Mouse (Mus musculus) mature B cell (primary cell): ENCODE measurements around the gene Smim4.

Experiments used
- in situ Hi-C: fragments of 300-500 bp; cut with MboI; formaldehyde crosslinking; loops from 2 replicates; pipeline ENCODE4 v1.14.3; 2019

Smim4 gene

DNA sequence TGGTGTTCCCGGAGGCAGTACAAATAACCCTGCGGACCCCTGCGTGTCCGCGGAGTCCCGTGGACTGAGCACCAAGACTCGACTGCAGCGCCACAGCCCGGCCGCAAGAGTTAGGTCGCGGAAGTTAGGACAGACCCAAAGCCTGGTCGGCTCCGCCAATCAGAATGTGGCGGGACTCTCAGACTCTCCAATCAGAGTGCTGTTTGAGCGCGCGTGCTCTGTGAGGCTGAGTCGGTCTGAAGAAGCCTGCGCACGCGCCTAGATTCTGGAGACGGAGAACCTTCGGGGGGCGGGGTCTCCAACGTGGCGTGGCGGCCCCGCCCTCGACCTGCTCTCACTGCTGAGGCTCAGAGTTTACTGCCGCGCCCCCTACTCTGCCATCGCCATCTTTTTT is at the start of gene Smim4:
Smim4 (minus strand) TSS at position 131 of the 394 bp plus-strand sequence.
- in situ Hi-C loops: no loop called here

DNA sequence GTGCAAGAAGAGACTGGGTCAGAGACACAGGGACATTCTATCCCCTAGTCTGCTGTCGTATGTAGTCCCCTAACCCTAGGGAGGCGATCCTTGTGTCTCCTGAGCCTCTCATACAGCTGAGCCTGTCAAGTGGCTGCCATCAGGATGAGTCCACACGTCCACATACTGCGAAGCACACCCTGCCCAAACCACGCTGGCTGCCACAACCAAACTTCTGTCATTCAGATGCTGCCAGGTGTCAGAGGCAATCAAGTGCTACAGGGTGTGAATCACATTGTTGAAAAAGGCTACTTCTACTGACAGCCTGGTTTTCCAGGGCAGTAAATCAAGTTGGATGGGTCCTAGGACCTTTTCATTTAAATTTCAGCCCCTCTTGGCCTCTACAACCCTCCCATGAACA is 49.0 kb upstream of the Smim4 start:
- in situ Hi-C loops: no loop called here

DNA sequence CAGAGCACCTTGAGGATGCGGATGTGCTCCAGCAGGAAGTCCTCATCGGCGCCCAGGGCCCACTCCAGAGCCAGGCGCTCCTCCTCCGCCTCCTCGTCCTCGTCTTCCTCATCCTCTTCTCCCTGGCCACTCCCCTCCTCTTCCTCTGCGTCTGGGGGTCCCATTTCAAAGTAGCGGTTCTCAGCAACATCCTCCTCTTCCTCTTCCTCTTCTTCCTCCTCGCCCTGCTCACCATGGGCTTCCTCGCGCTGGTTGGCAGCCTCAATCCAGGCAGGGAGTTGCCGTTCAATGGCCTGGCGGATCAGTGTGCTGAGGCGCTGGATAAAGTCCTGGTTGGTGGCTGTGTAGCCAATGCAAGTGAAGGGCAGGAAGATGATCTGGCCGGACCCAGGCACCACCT is 48.5 kb upstream of the Smim4 start:
- in situ Hi-C loops: no loop called here

DNA sequence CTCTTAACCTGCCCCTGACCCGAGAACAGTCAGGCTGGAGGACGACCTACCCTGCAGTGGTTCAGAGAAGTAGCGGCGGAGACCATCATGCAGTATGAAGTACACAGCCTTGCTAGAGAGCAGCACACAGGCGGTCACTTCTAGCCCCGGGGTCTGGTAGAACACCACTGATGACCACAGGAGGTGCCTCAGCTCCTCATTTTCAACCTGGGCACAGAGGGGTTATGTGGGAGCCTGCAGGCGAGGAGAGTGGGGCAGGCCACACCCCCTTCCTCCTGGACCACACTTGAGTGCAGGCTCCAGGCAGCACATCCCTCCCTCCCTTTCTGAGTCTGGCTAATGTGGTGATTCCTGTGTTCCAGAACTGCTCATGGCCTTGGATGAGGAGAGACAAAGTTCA is 44.8 kb upstream of the Smim4 start:
- in situ Hi-C loops: no loop called here

DNA sequence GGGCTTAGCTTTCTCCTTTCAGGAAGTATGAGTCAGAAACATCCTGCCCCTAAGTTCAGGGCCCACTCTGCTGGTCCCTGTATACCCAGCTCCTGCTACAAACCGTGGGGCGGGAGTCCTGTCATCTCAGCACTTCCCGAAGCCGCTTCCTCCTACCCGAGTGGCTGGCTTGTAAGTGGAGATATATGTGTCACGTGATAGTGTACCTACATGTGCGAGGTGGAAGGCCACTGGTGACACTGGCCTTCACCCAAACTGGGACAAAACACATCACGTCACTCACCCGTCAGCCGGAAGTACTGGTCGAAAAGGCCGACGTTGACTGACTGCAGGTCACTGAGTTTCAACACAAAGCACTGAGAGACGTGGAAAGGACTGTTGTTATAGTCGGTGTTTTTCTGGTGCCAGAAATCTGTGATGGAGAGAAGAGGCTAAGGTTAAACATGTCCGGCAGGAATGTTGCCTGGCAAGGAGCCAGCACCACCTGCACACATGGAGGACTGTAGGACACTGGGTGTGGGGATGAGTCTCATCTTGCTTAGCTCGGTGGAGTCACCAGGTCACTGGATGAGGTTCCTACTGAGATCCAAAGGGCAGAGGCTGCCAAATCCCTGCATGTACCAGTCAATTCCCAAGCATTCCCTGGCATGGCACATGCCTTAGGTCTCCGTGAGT is 44.2 kb upstream of the Smim4 start:
- in situ Hi-C loops: no loop called here

DNA sequence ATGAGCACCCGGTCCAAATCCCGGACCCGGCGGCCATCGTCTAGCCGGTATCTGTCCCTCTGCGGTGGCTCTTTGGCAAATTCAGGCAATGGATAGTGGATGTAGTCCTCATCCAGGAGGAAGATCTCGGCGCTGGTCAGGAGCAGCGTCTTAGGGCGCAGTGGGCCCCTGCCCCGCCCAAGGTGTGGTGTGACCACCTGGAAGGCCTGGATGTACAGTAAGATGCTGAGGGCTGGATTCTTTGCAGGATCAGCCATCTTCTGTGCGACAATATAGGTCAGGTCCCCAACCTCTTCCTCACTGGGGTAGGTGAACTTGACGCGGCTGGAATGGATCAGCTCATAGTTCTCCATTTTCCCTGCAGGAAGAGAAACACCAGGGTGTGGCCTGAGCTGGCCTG is 43.1 kb upstream of the Smim4 start:
- in situ Hi-C loops: no loop called here

DNA sequence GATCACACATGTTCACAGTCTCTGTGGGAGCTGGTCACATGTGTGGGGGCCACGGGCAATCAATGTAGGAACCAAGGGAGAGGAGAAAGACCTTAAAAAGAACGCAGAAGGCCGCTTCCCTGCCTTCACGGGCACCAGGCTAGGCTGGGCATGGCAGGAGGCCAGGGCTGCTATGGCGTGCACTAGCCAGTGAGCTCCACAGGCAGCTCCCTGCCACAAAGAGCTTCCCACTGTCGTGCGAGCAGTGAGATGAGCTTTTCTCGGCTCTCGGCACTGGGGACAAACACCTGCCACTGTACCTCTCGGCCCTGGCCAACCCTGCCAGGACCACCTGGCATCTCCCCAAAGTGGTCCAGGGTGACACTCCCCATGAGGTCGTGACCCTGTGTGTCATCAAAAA is 42.6 kb upstream of the Smim4 start:
- in situ Hi-C loops: no loop called here

DNA sequence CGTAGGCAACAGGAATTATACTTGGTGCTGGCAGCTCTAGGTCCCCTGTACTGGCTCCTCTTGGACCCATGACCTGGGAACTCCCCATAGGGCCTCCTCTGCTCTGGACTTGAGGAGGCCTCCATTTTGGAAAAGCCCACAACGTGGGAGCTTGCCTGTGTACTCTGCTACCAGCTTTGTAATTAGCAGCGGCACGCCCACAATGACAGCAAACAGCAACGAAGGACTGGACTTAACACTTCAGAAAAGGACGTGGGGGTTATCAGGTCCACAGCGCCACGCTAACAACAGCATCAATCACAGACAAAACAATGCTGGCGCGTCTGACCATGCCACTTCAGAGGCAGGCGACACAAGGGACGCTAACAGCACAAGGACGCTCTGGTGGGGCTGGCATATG is 42.2 kb upstream of the Smim4 start:
- in situ Hi-C loops: no loop called here

DNA sequence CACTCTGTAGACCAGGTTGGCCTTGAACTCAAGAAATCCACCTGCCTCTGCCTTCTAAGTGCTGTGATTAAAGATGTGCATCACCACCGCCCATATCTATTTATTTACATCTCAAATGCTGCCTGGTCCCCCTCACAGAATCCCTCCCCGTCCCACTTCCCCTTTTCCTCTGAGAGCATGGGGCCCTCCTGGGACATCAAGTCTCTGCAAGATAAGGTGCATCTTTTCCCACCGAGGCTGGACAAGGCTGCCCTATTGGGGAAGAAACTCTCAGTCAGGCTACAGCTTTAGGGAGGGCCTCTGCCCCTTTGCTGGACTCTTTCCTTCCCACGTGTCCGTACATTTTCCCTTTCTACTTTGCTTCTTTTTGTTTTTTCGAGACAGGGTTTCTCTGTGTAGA is 40.8 kb upstream of the Smim4 start:
- in situ Hi-C loops: no loop called here

DNA sequence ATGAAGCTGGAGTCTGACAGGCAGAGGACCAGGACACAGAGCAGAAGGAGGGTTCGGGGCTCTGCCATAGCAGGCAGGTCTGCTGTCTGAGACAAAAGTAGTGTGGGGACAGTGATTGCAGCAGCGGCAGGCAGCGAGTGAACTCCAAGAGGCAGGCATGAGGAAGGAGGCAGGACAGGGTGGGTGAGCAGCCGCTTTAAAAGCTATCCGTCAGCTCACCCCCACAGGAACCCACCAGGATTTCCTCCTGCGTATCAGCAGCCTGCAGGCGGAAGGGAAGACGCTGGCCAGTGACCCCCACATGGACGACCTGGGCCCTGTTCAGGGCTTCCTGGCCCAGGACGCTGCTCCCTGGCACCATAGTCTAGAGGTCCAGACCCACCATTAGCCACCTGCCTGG is 39.7 kb upstream of the Smim4 start, which contains the start of gene Stab1:
Stab1 (minus strand) TSS at position 217 of the 400 bp plus-strand sequence.
- in situ Hi-C loops: no loop called here

DNA sequence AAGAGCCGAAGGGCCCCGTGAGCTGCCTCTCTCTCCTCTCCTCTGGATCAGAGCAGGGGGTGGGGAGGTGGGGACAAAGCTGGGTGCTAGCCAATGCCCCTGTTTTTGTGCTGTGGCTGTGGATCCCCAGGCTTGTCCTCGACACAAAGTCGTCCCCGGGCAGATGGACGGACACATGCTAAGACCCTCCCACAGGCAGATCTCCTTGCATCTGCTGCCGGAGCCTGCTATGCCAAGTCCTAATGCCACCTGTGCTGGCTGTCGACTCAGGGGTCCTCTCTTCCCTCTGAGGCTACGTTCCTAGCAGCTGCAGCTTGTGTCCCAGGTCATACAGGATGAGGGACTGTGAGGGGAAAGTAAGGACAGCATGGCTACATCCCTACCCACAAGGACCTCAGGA is 38.1 kb upstream of the Smim4 start:
- in situ Hi-C loops: no loop called here

DNA sequence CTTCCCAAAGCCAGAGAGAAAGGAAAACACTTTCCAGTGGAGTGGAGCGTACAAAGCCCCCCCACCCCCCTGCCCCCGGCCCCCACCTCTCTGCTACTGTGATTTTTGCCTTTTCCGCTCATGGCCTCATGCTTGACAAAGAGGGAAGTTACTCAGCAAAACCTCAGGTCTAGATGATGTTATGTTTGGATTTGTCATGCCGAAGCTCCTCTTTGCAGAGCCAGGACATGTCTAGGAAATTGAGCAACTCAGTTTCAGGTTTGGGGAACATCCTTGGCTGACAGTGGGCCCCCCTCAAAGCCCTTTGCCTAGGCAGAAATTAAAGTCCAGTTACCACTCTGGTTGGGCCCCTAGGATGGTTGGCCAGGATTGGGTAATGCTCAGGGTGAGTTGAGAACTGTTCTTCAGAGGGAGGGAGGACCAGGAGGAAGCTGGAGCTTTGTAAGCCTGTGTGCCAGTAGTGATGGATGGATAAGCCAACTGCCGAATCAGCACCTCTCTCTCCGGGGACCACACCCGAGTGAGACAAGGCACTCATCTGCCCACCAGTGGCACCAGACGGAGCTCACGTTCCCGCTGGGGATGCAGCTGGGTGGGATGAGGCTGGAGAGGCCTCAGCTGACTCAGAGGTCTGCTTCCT is 37.4 kb upstream of the Smim4 start:
- in situ Hi-C loops: no loop called here

DNA sequence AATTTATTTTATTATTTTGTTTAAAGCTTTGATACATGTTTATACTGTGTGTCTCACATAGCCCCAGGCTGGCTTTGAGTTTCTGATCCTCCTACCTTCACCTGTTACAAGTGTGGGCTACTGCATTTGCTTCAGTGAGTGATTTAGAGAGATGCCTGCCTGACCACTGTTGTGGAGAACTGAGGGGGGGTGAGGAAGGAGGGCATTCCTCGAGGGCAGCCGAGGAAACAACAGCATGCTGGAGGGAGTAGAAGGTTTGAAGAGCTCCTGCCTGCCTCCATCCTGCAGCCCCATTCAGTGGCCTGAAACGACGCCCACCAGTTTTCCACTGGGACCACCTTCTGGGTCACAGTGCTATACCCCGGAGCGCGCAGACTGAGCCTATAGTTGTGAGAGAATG is 36.7 kb upstream of the Smim4 start:
- in situ Hi-C loops: no loop called here

DNA sequence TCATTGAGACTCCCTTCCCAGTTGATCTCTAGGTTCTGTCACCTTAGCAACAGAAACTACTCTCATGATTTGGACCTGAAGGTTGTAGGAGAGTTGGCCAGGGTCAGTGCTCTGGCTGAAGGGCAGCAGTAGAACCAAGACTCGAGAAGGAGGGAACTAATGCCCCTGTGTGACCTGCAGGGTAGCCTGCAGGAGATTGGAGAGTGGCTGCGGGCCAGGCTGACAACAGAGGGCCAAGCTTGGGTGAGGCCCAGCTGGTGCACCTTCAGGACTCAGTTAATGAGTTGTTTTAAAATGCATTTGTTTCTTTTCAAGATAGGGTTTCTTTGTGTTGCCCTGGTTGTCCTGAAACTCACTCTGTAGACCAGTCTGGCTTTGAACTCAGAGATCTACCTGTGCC is 36.3 kb upstream of the Smim4 start:
- in situ Hi-C loops: no loop called here

DNA sequence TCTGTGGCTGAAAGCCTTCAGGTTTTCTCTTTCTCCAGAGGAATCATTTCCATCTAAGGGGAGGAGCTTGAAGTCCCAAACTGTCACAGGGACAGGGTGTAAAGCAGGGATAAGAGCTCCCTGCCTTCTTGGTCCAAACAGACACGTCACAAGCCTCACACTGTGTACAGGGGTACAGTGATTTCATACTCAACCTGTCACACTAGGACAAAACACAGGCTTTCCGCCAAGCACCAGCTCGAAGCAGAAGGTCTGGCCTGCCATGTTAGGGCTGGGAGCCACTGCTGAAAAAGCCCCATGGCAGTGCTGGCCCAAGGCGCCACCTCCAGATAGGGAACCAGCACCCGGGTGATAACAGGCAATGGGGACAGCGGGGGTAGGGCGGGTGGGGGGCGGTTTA is 35.3 kb upstream of the Smim4 start:
- in situ Hi-C loops: no loop called here

DNA sequence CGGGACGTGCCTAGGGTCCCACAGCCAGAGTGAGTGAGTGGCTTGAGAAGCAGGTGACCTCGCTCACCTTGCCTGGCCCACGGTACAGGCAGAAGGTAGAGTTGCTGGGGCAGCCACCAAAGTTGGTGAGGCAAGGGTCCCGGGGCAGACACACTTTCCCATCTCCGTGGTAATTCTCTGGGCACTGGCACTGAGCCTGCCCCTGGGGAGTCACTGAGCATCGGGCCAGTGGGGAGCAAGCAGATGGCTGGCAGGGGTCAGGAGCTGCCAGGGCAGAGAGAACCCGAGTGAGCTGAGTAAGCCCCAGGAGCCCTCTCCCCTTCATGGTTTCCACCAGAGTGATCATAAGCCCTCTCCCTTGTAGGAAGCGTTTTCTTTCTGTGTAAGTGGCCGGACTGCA is 32.9 kb upstream of the Smim4 start:
- in situ Hi-C loops: no loop called here

DNA sequence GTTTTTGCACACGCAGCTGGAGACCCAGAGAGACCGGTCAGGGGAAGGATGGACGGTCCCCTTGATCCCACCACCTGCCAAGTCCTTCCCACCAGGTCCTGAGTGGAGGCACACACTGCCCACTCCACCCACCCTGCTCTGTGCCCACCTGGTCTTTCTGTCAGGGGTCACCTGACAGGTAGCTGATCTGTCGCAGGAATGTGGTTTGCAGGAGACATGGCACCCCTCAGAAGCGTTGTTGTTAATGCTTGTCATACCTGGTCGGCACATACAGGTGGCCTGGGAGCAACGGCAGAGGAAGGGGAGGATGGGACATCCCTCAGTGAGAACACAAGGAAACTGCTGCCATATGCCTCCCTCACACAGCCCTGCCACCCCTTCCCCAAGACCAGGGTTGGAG is 32.4 kb upstream of the Smim4 start:
- in situ Hi-C loops: no loop called here

DNA sequence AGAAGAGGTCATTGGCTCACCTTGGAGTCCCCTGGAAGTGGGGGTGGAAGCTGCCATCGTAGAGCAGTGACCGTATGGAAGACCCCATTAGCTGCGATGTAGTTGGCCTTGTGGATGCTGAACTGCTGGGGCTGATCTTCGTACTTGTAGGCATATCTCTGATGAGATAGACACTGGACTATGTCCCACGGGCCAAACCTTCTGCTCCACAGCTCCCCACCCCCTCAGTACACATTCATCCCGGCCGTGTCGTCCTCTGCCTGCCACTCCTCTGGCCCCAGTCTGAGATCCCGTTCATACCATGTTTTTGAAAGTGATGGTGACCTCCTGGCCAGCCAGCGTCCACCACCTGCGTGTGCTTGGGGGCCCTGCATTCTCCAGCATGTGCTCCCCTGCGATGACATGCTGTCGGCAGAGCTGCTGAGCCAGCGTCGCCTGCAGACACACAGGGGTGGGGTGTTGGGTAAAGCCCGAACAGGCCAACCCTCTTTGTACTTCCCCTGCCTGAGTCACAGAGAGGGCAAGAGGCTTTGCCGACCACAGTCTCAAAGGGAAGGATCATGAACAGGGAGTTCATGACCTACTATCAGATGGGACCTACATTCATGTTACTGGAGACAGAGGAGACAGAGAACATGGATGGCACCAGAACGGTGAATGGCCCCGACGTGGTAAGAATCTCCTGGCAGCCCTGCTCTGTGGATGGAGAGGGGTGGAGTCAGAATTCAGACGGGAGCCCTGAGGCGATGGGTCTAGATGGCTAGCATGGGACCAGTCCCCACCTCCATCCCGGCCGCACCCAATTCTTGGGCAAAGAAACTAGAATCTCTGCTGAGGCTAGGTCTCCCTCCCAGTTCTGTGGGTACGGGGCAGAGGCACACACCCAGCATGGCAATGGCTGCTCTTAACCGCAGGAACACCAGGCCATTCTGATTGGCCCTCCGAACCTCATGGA is 31.7 kb upstream of the Smim4 start:
- in situ Hi-C loops: no loop called here

DNA sequence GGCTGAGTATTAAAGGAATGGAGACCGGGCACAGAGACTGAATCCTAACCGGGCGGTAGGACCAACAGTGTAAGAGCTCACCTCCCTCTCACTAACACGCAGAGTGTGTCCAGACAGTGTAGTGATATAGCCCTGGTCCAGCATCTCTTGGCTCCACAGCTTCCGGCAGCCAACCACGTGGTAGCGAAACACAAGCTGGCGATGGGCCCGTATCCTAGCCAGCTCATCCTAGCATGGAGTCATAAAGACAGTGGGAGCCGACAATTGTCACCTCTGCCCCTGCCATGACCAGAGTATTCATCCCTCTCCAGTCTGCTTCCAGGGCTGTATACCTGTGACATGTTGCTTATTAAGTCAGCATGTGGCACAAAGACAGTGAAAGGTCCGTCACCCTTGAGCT is 16.9 kb upstream of the Smim4 start:
- in situ Hi-C loops: no loop called here

DNA sequence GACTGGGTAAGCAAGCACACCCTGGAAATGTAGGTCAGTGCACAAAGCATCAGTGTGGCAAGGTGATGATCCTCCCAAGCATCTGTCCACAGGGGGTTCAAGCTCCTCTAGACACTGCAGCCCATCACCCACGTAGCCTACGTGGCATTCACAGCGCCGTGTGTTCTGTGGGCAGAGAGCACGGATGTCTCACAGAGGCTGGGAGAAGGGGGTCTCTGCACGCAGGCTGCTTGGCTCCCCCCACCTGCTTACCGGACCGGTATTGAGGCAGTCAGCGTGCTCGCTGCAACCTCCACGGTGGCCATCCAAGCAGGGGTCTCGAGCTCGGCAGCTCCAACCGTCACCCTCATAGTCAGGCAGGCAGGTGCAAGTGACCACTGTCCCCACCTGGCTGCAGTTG is 12.3 kb upstream of the Smim4 start:
- in situ Hi-C loops: no loop called here

DNA sequence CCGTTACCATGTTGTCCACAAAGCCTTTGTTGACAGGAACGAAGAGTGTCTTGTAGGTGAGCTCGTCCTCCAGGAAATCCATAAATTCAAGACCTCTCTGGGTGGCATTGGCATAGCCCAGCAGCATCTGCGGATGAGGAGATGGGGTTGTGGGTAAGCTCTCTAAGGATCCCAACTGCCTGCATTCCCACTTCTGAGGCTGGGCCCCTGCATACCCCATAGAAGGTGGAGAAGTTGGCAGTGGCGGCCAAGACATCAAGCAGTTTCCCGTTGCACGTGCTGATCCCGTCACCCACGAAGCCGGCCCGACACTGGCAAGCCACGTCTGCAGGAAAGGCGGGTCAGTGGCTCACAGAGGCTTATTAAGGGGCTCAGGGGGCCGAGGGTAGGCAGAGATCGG is 11.4 kb upstream of the Smim4 start:
- in situ Hi-C loops: no loop called here

DNA sequence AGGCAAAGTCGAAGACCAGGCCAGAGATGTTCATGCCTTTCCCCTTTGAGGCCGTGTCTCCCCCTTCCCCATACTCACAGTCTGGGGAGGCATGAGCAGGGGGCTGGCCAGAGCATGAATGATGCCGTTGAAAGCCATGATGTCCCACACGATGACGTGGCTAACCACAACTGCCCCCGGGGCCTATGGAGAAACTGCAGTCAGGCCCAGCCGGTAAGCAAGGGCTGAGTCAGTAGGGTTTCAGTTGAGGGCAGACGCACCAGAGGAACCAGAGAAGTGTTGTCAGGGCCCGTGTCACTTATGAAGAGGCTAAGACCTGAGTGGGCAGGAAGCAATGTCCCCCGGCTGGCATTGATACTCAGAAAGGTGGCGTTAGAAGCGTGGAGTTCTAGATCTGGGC is 10.9 kb upstream of the Smim4 start:
- in situ Hi-C loops: no loop called here

DNA sequence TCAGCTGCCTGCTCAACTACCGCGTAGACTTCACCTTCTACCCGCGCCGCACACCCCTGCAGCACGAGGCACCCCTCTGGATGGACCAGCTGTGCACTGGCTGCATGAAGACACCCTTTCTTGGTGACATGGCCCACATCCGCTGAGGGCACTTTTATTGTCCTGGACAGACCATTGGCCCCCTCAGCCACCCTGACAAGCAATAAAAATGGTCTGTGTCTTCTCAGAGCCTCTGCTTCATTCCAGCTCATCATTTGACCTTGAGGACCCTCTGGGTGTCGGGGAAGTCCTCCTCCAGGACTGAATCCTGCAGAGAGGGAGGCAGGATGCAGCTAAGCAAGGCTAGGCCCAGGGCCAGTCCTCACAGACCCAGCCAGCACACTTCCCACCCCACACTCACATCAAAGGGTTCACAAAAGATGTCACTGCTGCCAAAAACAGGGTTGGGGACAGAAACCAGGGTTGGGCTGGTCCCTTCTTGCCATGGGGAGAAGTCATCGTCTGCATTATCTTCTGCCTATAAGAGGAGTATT is 10.2 kb upstream of the Smim4 start:
- in situ Hi-C loops: no loop called here
